In genomic region chr13:98074871-98075270, GRCm38 (mm10) we compare ENCODE assay signal across 11 mouse cellular contexts.
A peak's percentile ranks its signal among the peaks of the same experiment; 100 is the strongest.
DNase-seq lines count a peak whose midpoint lies in the region; ATAC-seq and TF ChIP-seq lines count a peak whose summit lies in the region.
"Had no signal": no experiment of that assay in that cellular context is flagged by ENCODE, and none has a peak within 500 bp of the region (broad histone marks: within the 10 kb centered on the region; RNA-seq: fewer than 3 reads in every experiment).

No protein-coding gene starts in this region.

- H3K27me3 ChIP-seq in heart, embryonic 12.5 days (replicated peaks) = no peaks in the 10 kb centered on the region
- H3K27me3 ChIP-seq in thymus, adult 2 months (ENCODE audit: control insufficient read depth, insufficient read depth, low read length) = no peaks in the 10 kb centered on the region
- no peaks in the 10 kb centered on the region for H3K27me3 ChIP-seq in forebrain, embryonic 16.5 days (replicated peaks; ENCODE audit: control insufficient read depth, insufficient read depth, low read length)
- H3K27me3 ChIP-seq: intestine, embryonic 15.5 days had no signal

- H3K36me3 ChIP-seq in heart, embryonic 12.5 days = peaks cover 6% of the 10 kb centered on the region; the same call in 1 of the 2 replicates
- H3K36me3 ChIP-seq in thymus, adult 2 months (ENCODE audit: control insufficient read depth, insufficient read depth, low read length) = no peaks in the 10 kb centered on the region
- H3K36me3 ChIP-seq in forebrain, embryonic 16.5 days (ENCODE audit: control insufficient read depth, insufficient read depth) = no peaks in the 10 kb centered on the region
- H3K36me3 ChIP-seq: intestine, embryonic 15.5 days had no signal

- 66% methylated on average over 11 of the region's 11 CpGs for WGBS in heart, embryonic 12.5 days
- 94% methylated on average over 11 of the region's 11 CpGs for WGBS in thymus, adult 2 months
- WGBS in forebrain, embryonic 16.5 days = 79% methylated on average over 11 of the region's 11 CpGs

- H3K9me3 ChIP-seq in heart, embryonic 12.5 days (replicated peaks) = no peaks in the 10 kb centered on the region
- H3K9me3 ChIP-seq in forebrain, embryonic 16.5 days (ENCODE audit: control insufficient read depth, low read length) = no peaks in the 10 kb centered on the region
- H3K9me3 ChIP-seq: intestine, embryonic 15.5 days had no signal

- peaks cover 6% of the 10 kb centered on the region; the same call in 1 of the 2 replicates for H3K4me1 ChIP-seq in heart, embryonic 12.5 days (replicated peaks)
- no peaks in the 10 kb centered on the region for H3K4me1 ChIP-seq in thymus, adult 2 months (replicated peaks; ENCODE audit: control insufficient read depth, insufficient read depth, low read length)
- H3K4me1 ChIP-seq in forebrain, embryonic 16.5 days (replicated peaks; ENCODE audit: control insufficient read depth, insufficient read depth, low read length) = no peaks in the 10 kb centered on the region
- H3K4me1 ChIP-seq: intestine, embryonic 15.5 days had no signal

- intact Hi-C loops in heart, postnatal 36 days (cut with DNase I) = no loop called here

- H3K27ac ChIP-seq in heart, embryonic 12.5 days (ENCODE audit: poor library complexity, severe bottlenecking) = no peak overlapping the region
- no peak overlapping the region; the same call in 1 of the 2 replicates for H3K27ac ChIP-seq in thymus, adult 2 months (ENCODE audit: control insufficient read depth, insufficient read depth, low read length)
- H3K27ac ChIP-seq in forebrain, embryonic 16.5 days (ENCODE audit: low read length) = no peak overlapping the region
- H3K27ac ChIP-seq: intestine, embryonic 15.5 days had no signal

- no peak for TF ChIP-seq POLR2A in thymus, adult 2 months (IDR thresholded peaks at IDR 0.05; ENCODE audit: control insufficient read depth, extremely low read depth, insufficient read depth, low read length, poor library complexity)

- no peak overlapping the region for H3K4me3 ChIP-seq in heart, embryonic 12.5 days
- H3K4me3 ChIP-seq in thymus, adult 2 months (ENCODE audit: control insufficient read depth, insufficient read depth, low read length) = no peak overlapping the region
- no peak overlapping the region for H3K4me3 ChIP-seq in forebrain, embryonic 16.5 days (replicated peaks; ENCODE audit: low read length)
- H3K4me3 ChIP-seq: intestine, embryonic 15.5 days had no signal

- TF ChIP-seq CTCF in thymus, adult 2 months (IDR thresholded peaks at IDR 0.05; ENCODE audit: borderline replicate concordance, control insufficient read depth, extremely low read depth, insufficient read depth, low read length, poor library complexity) = no peak

- no peak overlapping the region for H3K4me2 ChIP-seq in heart, embryonic 12.5 days
- no peak overlapping the region for H3K4me2 ChIP-seq in forebrain, embryonic 16.5 days (ENCODE audit: low read length)
- H3K4me2 ChIP-seq: intestine, embryonic 15.5 days; midbrain, embryonic 11.5 days had no signal

- no peak for ATAC-seq in heart, embryonic 12.5 days (ENCODE audit: insufficient number of reproducible peaks, low FRiP score)
- no peak for ATAC-seq in megakaryocyte-erythroid progenitor cell, adult 5-6 weeks (replicated peaks; ENCODE audit: low FRiP score, low TSS enrichment, poor library complexity, severe bottlenecking)
- ATAC-seq in forebrain, embryonic 16.5 days = no peak
- ATAC-seq: intestine, embryonic 15.5 days had no signal

- no peak overlapping the region for H3K9ac ChIP-seq in heart, embryonic 12.5 days
- H3K9ac ChIP-seq in forebrain, embryonic 16.5 days (replicated peaks; ENCODE audit: low read depth, low read length) = no peak overlapping the region
- H3K9ac ChIP-seq: intestine, embryonic 15.5 days had no signal

- DNase-seq in heart, adult 11 months = peak; percentile 95
- peak; percentile 71 for DNase-seq in Muller cell, postnatal 12 days (ENCODE audit: inconsistent ontology term)
- DNase-seq in cerebellum, postnatal 10 days = peak; percentile 65 to 69
- peak; percentile 13 to 38 for DNase-seq in heart, postnatal 36 days
- no peak for DNase-seq in thymus, adult 2 months
- DNase-seq: B cell, adult 2 months had no signal
